Mouse (Mus musculus) hindbrain, embryonic 10.5 days (tissue): Measurements from ENCODE around the gene Klf11. TPM values are rescaled to one million over a fixed set of nuclear protein-coding genes. Genes with fewer than 3 reads are reported as not detected.
"Not testable (repeated sequence)": the region's sequence is repeated elsewhere in the genome, so short reads cannot be mapped to it uniquely, and the experiment has no call there.

Source experiments
- DNase-seq: peaks from one replicate; pipeline ENCODE4 v3.0.0-alpha.2; 2017; ENCODE audit warnings: low spot score
- H3K27ac ChIP-seq: fragments of 300-500 bp; sonication (generic); 2 replicates; pipeline ENCODE4 v1.5.1; 2016; ENCODE audit warnings: mild to moderate bottlenecking, moderate library complexity
- H3K27me3 ChIP-seq: fragments of 300-500 bp; sonication (generic); 2 replicates; pipeline ENCODE4 v1.6.1; 2016; ENCODE audit warnings: mild to moderate bottlenecking; ENCODE audit not compliant: poor library complexity, insufficient read depth, severe bottlenecking
- H3K36me3 ChIP-seq: fragments of 300-500 bp; sonication (generic); 2 replicates; pipeline ENCODE4 v1.6.1; 2016; ENCODE audit warnings: mild to moderate bottlenecking, moderate library complexity
- H3K4me1 ChIP-seq: fragments of 300-500 bp; sonication (generic); replicated peaks from 2 replicates; pipeline ENCODE4 v1.6.1; 2016; ENCODE audit warnings: mild to moderate bottlenecking
- H3K4me3 ChIP-seq: fragments of 300-500 bp; sonication (generic); 2 replicates; pipeline ENCODE4 v1.5.1; 2016; ENCODE audit warnings: mild to moderate bottlenecking, moderate library complexity
- H3K9me3 ChIP-seq: fragments of 300-500 bp; sonication (generic); 2 replicates; pipeline ENCODE4 v1.6.1; 2016; ENCODE audit warnings: mild to moderate bottlenecking, moderate library complexity
- WGBS: fragments of 180-500 bp; shearing (Covaris S2); methylation state at CpG from one replicate; pipeline ENCODE4 v1.1.7; 2016; 5-methylcytosine and 5-hydroxymethylcytosine counted together
- polyA plus RNA-seq: library from polyadenylated mRNA; unstranded; fragments of >200 nt; fragmentation: Nextera tagmentation; extraction: Ambion mirVana; gene quantifications from 2 replicates; pipeline ENCODE4 v1.2.1, GENCODE M21; 2016

Klf11 gene
- polyA plus RNA-seq, 1 experiment from 2014 or later: 13.2 TPM

GRCm38 (mm10) chr12:24634212-24634611, 16.9 kb upstream of the Klf11 start:
- H3K27me3 ChIP-seq: no peaks in the 10 kb centered on the region
- H3K9me3 ChIP-seq: no peaks in the 10 kb centered on the region
- WGBS: 85% methylated on average over 4 of the region's 4 CpGs
- DNase-seq: no peak
- H3K27ac ChIP-seq: no peak overlapping the region
- no peaks in the 10 kb centered on the region for H3K36me3 ChIP-seq
- H3K4me3 ChIP-seq: no peak overlapping the region
- peaks cover 18% of the 10 kb centered on the region for H3K4me1 ChIP-seq

- no peak for DNase-seq
- Histone ChIP-seq H3K9me3 (no peaks in the 10 kb centered on the region), H3K27ac (no peak overlapping the region), H3K4me3 (no peak overlapping the region), H3K4me1 (peaks cover 18% of the 10 kb centered on the region), H3K27me3 (no peaks in the 10 kb centered on the region), H3K36me3 (no peaks in the 10 kb centered on the region)
- 91% methylated on average over 3 of the region's 3 CpGs for WGBS
These were observed 16.4 kb upstream of the Klf11 start for GRCm38 (mm10) chr12:24634648-24635047.

- 97% methylated on average over 10 of the region's 10 CpGs for WGBS
- H3K4me1 ChIP-seq, H3K36me3 ChIP-seq, H3K27me3 ChIP-seq, H3K9me3 ChIP-seq, H3K4me3 ChIP-seq, DNase-seq, H3K27ac ChIP-seq: not testable (repeated sequence)
These were observed 12.3 kb upstream of the Klf11 start for GRCm38 (mm10) chr12:24638787-24639186.

- Histone ChIP-seq H3K27ac (no peak overlapping the region), H3K9me3 (no peaks in the 10 kb centered on the region), H3K4me3 (no peak overlapping the region), H3K4me1 (peaks cover 5% of the 10 kb centered on the region; the same call in 1 of the 2 replicates), H3K27me3 (no peaks in the 10 kb centered on the region), H3K36me3 (no peaks in the 10 kb centered on the region)
- DNase-seq: no peak
- WGBS: 81% methylated on average over 4 of the region's 4 CpGs
These were observed 8.7 kb upstream of the Klf11 start for GRCm38 (mm10) chr12:24642370-24642802.

GRCm38 (mm10) chr12:24644125-24644571, 6.9 kb upstream of the Klf11 start:
- no peak overlapping the region for H3K4me3 ChIP-seq
- WGBS: 42% methylated on average over 1 of the region's 1 CpGs
- H3K36me3 ChIP-seq: no peaks in the 10 kb centered on the region
- no peak for DNase-seq
- peaks cover 5% of the 10 kb centered on the region; the same call in 1 of the 2 replicates for H3K4me1 ChIP-seq
- H3K27ac ChIP-seq: peak overlapping the region; percentile 40; the same call in 1 of the 2 replicates
- peaks cover 9% of the 10 kb centered on the region; the same call in 1 of the 2 replicates for H3K27me3 ChIP-seq
- H3K9me3 ChIP-seq: no peaks in the 10 kb centered on the region

- DNase-seq: no peak
- Histone ChIP-seq H3K27me3 (peaks cover 21% of the 10 kb centered on the region), H3K36me3 (no peaks in the 10 kb centered on the region), H3K4me1 (peaks cover 14% of the 10 kb centered on the region), H3K4me3 (no peak overlapping the region), H3K9me3 (no peaks in the 10 kb centered on the region), H3K27ac (no peak overlapping the region)
- WGBS: 86% methylated on average over 6 of the region's 6 CpGs
These were observed 5.2 kb upstream of the Klf11 start for GRCm38 (mm10) chr12:24645901-24646300.

- no peak for DNase-seq
- Histone ChIP-seq H3K36me3 (no peaks in the 10 kb centered on the region), H3K4me1 (peaks cover 30% of the 10 kb centered on the region), H3K4me3 (no peak overlapping the region), H3K27ac (no peak overlapping the region), H3K9me3 (no peaks in the 10 kb centered on the region), H3K27me3 (peaks cover 21% of the 10 kb centered on the region)
- 63% methylated on average over 1 of the region's 1 CpGs for WGBS
These were observed 3.0 kb upstream of the Klf11 start for GRCm38 (mm10) chr12:24648094-24648493.

GRCm38 (mm10) chr12:24650415-24651062, 535 bp upstream of the Klf11 start:
- Histone ChIP-seq H3K36me3 (peaks cover 23% of the 10 kb centered on the region), H3K9me3 (no peaks in the 10 kb centered on the region), H3K4me1 (peaks cover 42% of the 10 kb centered on the region), H3K4me3 (peak overlapping the region; percentile 72), H3K27me3 (peaks cover 21% of the 10 kb centered on the region), H3K27ac (peak overlapping the region; percentile 96)
- DNase-seq: no peak
- WGBS: 4% methylated on average over 22 of the region's 22 CpGs

GRCm38 (mm10) chr12:24651642-24652342, 718 bp downstream of the Klf11 start:
- peaks cover 54% of the 10 kb centered on the region for H3K4me1 ChIP-seq
- H3K9me3 ChIP-seq: no peaks in the 10 kb centered on the region
- WGBS: 1% methylated on average over 36 of the region's 36 CpGs
- peak overlapping the region; percentile 72 for H3K4me3 ChIP-seq
- peak overlapping the region; percentile 96 for H3K27ac ChIP-seq
- peak; percentile 97 for DNase-seq
- peaks cover 21% of the 10 kb centered on the region for H3K27me3 ChIP-seq
- peaks cover 35% of the 10 kb centered on the region for H3K36me3 ChIP-seq

GRCm38 (mm10) chr12:24654065-24654862, 3.2 kb downstream of the Klf11 start:
- Histone ChIP-seq H3K9me3 (no peaks in the 10 kb centered on the region), H3K27me3 (peaks cover 11% of the 10 kb centered on the region), H3K4me1 (peaks cover 64% of the 10 kb centered on the region), H3K27ac (no peak overlapping the region), H3K36me3 (peaks cover 58% of the 10 kb centered on the region), H3K4me3 (no peak overlapping the region)
- WGBS: 87% methylated on average over 16 of the region's 16 CpGs
- no peak for DNase-seq

- WGBS: 71% methylated on average over 3 of the region's 3 CpGs
- Histone ChIP-seq H3K4me1 (peaks cover 53% of the 10 kb centered on the region), H3K4me3 (peak overlapping the region; percentile 20), H3K9me3 (no peaks in the 10 kb centered on the region), H3K27me3 (no peaks in the 10 kb centered on the region), H3K27ac (peak overlapping the region; percentile 74), H3K36me3 (peaks cover 77% of the 10 kb centered on the region)
- no peak for DNase-seq
These were observed 5.4 kb downstream of the Klf11 start for GRCm38 (mm10) chr12:24656436-24656835.

GRCm38 (mm10) chr12:24658998-24659397, 7.9 kb downstream of the Klf11 start:
- no peaks in the 10 kb centered on the region for H3K27me3 ChIP-seq
- no peaks in the 10 kb centered on the region for H3K9me3 ChIP-seq
- no peak overlapping the region for H3K4me3 ChIP-seq
- no peak overlapping the region for H3K27ac ChIP-seq
- peaks cover 35% of the 10 kb centered on the region for H3K4me1 ChIP-seq
- H3K36me3 ChIP-seq: peaks cover 85% of the 10 kb centered on the region
- WGBS: 94% methylated on average over 4 of the region's 4 CpGs
- no peak for DNase-seq
